Mouse (Mus musculus): ENCODE data around the gene AI413582. TPM values are rescaled to one million over a fixed set of nuclear protein-coding genes. Genes with fewer than 3 reads are reported as not detected.

The AI413582 gene
- total RNA-seq, 2 experiments from 2014 or later, result 4.5 to 15.4 TPM

DNA sequence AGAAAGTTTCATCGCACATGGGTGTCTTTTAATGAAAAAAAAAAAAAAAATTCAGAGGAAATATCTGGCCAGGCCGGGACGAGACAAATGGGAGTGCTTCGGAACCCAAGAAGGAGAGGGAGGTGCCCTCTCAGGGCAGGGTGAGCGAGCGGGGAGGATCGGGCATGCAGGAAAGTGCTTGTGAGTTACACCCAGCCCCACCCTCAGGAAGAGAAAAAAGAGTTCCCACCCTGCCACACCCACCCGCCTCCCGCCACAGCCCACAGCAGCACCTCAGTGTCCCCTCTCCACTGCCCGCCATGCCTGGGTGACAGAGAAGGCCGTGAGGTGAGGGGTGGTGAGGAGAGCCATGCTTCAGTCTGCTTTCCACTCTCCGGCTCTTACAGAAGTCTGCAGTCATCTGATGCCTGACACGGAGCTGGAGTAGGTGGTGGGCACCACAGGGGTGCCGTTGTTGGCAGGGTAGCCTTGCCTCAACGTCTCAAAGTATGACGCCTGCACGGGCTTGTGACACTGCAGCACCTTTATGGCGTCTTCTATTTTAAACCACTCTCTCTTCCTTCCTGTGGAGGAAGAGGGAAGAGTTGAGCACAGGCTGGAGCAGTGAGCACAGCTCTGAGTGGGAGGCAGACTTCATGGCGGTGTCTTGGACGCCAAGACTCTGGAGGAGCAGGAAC, 15.0 kb upstream of the AI413582 start:
- ATAC-seq (replicated peaks; ENCODE audit: low FRiP score, poor library complexity, severe bottlenecking), result no peak

DNA sequence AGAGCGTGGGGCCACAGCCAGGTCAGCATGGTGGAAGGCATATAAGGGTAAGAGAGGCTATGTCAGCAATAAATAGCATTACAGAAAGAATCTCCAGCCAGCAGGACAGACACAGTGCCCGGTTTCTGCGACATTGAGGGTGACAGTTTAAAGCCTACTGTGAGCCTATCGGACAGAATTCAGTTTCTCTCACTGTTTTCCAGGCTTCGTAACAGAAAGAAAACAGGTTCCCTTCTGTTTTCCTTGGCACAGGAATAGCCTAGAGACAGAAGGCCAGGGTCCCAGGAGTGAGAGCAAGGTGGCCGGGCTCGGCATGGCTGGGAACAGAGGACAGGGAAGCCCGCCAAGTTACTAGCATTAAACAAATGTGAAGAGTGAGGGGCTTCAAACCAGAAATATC, 14.3 kb upstream of the AI413582 start:
- ATAC-seq (replicated peaks; ENCODE audit: low FRiP score, poor library complexity, severe bottlenecking), result no peak

GRCm38 (mm10) chr17:27578487-27578886, 12.9 kb upstream of the AI413582 start:
- no peak for ATAC-seq (replicated peaks; ENCODE audit: low FRiP score, poor library complexity, severe bottlenecking)

GRCm38 (mm10) chr17:27577468-27577867, 11.9 kb upstream of the AI413582 start:
- ATAC-seq (replicated peaks; ENCODE audit: low FRiP score, poor library complexity, severe bottlenecking), result no peak

DNA sequence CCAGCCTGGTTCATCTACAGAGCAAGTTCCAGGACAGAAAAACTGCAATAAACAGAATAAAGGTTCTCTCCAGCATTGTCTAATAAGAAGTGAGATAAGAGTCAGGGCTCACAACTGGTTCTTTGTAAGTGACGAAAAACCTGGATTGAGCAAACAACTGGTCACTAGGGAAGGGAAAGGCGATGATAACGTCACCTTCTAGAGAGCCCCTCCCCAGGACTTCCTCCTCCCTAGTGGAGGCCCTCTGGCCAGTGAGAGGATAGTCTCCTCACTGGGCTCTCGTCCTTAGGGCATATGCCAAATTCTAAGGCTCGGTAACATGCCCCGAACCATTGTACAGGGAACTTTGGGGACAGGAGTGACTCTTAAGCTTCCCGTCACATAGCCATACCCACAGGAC, 10.5 kb upstream of the AI413582 start:
- ATAC-seq (replicated peaks; ENCODE audit: low FRiP score, poor library complexity, severe bottlenecking), result no peak

GRCm38 (mm10) chr17:27575116-27575776, 9.7 kb upstream of the AI413582 start:
- no peak for ATAC-seq (replicated peaks; ENCODE audit: low FRiP score, poor library complexity, severe bottlenecking)

- no peak for ATAC-seq (replicated peaks; ENCODE audit: low FRiP score, poor library complexity, severe bottlenecking)
Observed at GRCm38 (mm10) chr17:27574470-27575115, 9.0 kb upstream of the AI413582 start.

GRCm38 (mm10) chr17:27573772-27574320, 8.3 kb upstream of the AI413582 start:
- ATAC-seq (replicated peaks; ENCODE audit: low FRiP score, poor library complexity, severe bottlenecking), result no peak

DNA sequence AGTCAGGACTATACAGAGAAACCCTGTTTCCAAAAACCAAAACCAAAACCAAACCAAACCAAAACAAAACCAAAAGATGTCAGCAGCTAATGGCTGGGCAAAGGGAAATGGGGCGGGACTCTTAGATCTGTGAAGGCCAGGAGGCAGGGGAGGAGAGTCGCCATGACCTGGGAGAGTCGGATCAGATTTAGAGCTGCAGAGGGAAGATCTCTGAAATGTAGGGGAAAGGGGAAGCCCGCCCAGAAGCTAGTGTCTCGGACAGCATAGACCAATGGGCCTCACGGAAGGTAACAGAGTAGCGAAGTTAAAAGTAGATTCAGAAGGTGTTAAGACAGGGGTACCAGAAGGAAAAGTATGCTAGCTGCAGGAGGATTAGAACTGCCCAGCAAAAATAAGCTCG, 5.8 kb upstream of the AI413582 start:
- ATAC-seq (replicated peaks; ENCODE audit: low FRiP score, poor library complexity, severe bottlenecking), result no peak

GRCm38 (mm10) chr17:27568228-27568627, 2.7 kb upstream of the AI413582 start:
- ATAC-seq (replicated peaks; ENCODE audit: low FRiP score, poor library complexity, severe bottlenecking), result no peak

GRCm38 (mm10) chr17:27565942-27566267, 349 bp upstream of the AI413582 start:
- no peak for ATAC-seq (replicated peaks; ENCODE audit: low FRiP score, poor library complexity, severe bottlenecking)

DNA sequence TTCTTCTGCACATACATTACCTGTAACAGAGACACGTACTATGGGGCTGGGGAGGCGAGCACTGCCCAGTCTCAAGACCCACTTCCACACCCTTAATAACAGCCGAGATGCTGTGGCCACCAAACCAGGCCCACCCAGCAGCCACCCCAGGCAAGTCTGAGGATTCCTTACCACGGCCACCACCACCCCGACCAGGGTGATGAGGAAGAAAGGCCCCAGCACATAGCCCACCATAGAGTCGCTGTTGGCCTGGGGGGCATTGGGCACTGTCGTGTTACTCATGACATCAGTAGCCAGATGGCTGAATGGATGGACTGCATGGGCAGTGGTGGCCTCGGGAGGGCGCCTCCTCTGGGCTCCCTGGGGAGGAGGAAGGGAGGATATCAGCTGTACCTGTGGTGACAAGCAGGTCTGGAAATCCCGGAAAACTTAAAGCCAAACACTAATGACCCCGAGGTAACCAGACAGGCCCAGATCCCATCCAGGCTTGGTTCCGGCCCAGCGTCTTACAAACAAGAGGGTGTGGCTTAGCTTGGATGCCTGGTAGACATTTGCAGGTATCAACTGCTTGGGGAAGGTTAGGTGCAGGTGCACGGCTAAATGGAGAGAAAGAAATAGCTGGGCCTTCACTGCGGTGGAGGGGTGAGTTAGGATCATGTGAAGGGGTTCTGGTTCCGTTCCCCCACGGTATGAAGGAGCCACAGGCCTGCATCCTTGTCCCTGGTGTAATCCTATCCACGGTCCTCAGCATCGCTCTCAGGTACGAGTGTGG, 979 bp downstream of the AI413582 start:
- ATAC-seq (replicated peaks; ENCODE audit: low FRiP score, poor library complexity, severe bottlenecking), result peak; percentile 26; the same call in 1 of the 2 replicates

- ATAC-seq (replicated peaks; ENCODE audit: low FRiP score, poor library complexity, severe bottlenecking), result no peak
Observed at GRCm38 (mm10) chr17:27563771-27564244, 1.7 kb downstream of the AI413582 start.

DNA sequence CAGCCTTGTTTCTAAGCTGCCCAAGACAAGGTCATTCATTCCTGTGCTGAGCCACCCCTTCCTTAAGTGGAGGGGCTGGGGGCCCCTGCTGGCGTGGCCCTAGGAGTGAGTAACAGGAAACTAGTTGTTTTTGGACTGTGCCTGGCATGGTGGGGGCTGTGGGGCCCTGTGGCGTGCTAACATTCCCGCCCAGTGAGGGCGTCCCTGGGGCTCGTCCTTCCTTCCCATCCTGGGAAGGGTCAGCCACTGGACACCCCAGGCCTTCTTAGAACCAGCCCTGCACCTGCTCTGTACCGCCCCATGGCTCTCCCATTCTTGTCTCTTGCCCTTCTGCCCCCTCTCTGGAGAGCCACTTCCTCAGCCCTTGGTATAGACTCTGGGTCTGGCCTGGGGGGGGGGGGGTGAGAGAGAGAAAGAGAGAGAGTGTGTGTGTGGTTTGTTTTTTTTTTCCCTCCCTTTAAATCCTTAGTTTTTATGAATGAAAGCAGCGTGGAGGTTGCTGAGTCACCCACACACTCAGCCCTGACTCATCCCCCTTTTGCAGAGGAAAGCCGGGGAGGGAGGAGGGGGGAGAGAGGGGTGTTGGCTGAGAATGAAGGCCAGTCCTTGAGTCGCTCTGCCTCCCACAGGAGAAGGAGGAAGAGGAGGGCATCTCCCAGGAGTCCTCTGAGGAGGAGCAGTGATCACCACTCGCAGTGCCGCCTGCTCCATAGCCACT, 3.6 kb downstream of the AI413582 start:
- ATAC-seq (replicated peaks; ENCODE audit: low FRiP score, poor library complexity, severe bottlenecking), result no peak

DNA sequence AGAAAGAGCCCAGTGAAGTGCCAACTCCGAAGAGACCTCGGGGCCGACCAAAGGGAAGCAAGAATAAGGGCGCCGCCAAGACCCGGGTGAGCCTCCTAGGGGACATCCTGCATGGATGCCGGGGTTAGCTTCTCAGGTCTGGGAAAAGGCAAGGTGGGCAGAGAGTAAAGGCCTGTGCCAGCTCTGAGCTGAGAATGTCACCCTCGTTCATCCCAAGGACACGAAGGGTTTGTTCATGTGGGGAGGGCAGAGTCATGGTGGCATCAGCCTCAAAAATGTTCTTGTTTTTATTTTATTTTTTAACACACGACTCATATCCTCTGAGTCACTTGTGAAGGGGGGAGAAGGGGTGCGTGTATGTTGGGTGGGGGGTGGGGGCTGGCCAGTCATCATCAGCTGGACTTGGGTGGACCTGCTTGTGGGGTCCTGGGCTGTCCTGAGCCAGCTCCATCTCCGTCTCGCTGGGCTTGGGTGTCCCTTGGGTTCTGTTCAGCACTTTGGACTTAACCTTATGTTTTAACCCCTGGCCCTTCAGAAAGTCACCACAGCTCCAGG, 4.6 kb downstream of the AI413582 start:
- no peak for ATAC-seq (replicated peaks; ENCODE audit: low FRiP score, poor library complexity, severe bottlenecking)

DNA sequence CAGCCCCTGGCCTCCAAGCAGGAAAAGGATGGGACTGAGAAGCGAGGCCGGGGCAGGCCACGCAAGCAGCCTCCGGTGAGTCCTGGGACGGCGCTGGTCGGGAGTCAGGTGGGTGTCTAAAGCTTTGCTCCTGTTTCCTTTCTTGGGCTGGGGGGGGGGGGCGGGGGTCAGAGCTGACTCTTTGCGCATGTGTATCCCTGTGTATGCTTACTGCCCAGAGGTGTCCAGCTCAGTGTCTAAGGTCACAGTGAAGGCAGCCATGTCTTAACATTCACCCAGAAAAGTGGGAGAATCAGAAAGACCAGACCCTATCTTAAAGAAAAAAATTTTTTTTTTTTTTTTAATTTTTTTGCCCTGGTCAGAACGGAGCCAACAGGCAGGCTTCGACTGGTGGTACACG, 6.0 kb downstream of the AI413582 start:
- ATAC-seq (replicated peaks; ENCODE audit: low FRiP score, poor library complexity, severe bottlenecking), result no peak

- no peak for ATAC-seq (replicated peaks; ENCODE audit: low FRiP score, poor library complexity, severe bottlenecking)
Observed at GRCm38 (mm10) chr17:27558845-27559244, 6.7 kb downstream of the AI413582 start.

DNA sequence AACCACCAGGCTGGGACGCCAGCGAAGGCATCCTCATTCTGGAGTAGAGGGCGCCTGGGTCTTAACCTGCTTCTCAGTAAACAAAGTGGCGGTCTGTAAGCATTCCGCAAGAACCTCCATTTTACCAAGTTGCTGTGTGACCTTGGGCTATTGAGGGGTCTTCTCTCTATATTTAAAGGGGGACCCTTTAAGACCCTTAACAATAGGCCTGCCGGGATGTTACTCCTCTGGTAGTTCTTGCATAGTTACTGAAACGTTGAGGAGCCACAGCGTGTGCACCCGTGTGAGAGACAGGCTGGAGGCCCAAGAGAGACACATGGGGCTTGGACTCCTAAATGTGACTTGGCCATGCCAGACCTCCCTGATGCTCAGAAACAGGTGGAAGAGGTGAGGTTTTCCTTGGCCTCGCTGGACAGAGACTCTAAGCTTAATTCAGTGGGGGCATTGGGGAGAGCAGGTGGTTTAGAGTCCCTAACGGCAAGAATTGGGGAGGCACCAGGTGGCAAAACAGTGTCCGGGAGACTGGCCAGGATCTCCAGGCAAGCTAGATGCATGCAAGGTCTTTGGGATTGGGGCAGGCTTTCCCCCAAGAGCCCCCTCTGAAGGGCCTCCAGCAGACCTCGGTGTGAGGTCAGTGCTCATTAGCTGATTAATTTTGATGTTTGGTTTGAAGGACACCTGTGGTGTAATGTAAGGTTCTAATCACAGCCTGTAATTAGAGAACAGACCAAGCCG, 7.5 kb downstream of the AI413582 start:
- no peak for ATAC-seq (replicated peaks; ENCODE audit: low FRiP score, poor library complexity, severe bottlenecking)
